Mouse (Mus musculus) heart, embryonic 13.5 days (tissue): Measurements from ENCODE around the gene Taok1. TPM values are rescaled to one million over a fixed set of nuclear protein-coding genes. Genes with fewer than 3 reads are reported as not detected.
"Not testable (repeated sequence)": the region's sequence is repeated elsewhere in the genome, so short reads cannot be mapped to it uniquely, and the experiment has no call there.

Source experiments
- ATAC-seq: fragments of 200-750 bp; cut with Nextera tagmentation; 2 replicates; pipeline ENCODE4 v1.8.0; 2017; ENCODE audit warnings: moderate TSS enrichment; ENCODE audit not compliant: insufficient number of reproducible peaks, low FRiP score, low TSS enrichment; ENCODE audit errors: extremely low read depth
- H3K27ac ChIP-seq: fragments of 300-500 bp; sonication (generic); replicated peaks from 2 replicates; pipeline ENCODE4 v1.5.1; 2015; ENCODE audit warnings: moderate library complexity, mild to moderate bottlenecking, inconsistent platforms
- H3K27me3 ChIP-seq: fragments of 300-500 bp; sonication (generic); replicated peaks from 2 replicates; pipeline ENCODE4 v1.6.1; 2015; ENCODE audit warnings: mild to moderate bottlenecking, inconsistent platforms
- H3K36me3 ChIP-seq: fragments of 300-500 bp; sonication (generic); 2 replicates; pipeline ENCODE4 v1.6.1; 2015; ENCODE audit warnings: mild to moderate bottlenecking, inconsistent platforms
- H3K4me1 ChIP-seq: fragments of 300-500 bp; sonication (generic); 2 replicates; pipeline ENCODE4 v1.6.1; 2015; ENCODE audit warnings: inconsistent platforms
- H3K4me2 ChIP-seq: fragments of 300-500 bp; sonication (generic); 2 replicates; pipeline ENCODE4 v1.6.1; 2015; ENCODE audit warnings: inconsistent platforms, mild to moderate bottlenecking, moderate library complexity
- H3K4me3 ChIP-seq: fragments of 300-500 bp; sonication (generic); 2 replicates; pipeline ENCODE4 v1.5.1; 2015; ENCODE audit warnings: moderate library complexity, mild to moderate bottlenecking, inconsistent platforms
- H3K9ac ChIP-seq: fragments of 300-500 bp; sonication (generic); 2 replicates; pipeline ENCODE4 v1.6.1; 2015; ENCODE audit warnings: inconsistent platforms, mild to moderate bottlenecking, moderate library complexity
- H3K9me3 ChIP-seq: fragments of 300-500 bp; sonication (generic); 2 replicates; pipeline ENCODE4 v1.6.1; 2016; ENCODE audit warnings: inconsistent platforms
- WGBS: fragments of 180-500 bp; shearing (Covaris S2); methylation state at CpG from one replicate; pipeline ENCODE4 v1.1.7; 2015; ENCODE audit warnings: mixed read lengths; 5-methylcytosine and 5-hydroxymethylcytosine counted together
- polyA plus RNA-seq: library from polyadenylated mRNA; unstranded; fragments of >200 nt; fragmentation: Nextera tagmentation; extraction: Ambion mirVana; gene quantifications from 2 replicates; pipeline ENCODE4 v1.2.1, GENCODE M21; 2015

Gene Taok1
- polyA plus RNA-seq, 1 experiment from 2014 or later = 10.1 TPM

- no peak overlapping the region for H3K4me2 ChIP-seq
- H3K4me3 ChIP-seq = no peak overlapping the region
- H3K4me1 ChIP-seq = no peaks in the 10 kb centered on the region
- H3K9ac ChIP-seq = no peak overlapping the region
- 83% methylated on average over 4 of the region's 4 CpGs for WGBS
- ATAC-seq = no peak
- H3K36me3 ChIP-seq = peaks cover 54% of the 10 kb centered on the region
- no peaks in the 10 kb centered on the region for H3K27me3 ChIP-seq
- H3K27ac ChIP-seq = no peak overlapping the region
- H3K9me3 ChIP-seq = no peaks in the 10 kb centered on the region
Measured at GRCm38 (mm10) chr11:77532202-77532846, 75.3 kb downstream of the Taok1 start.

GRCm38 (mm10) chr11:77530862-77531261, 76.8 kb downstream of the Taok1 start:
- Histone ChIP-seq H3K36me3 (peaks cover 40% of the 10 kb centered on the region), H3K9ac (no peak overlapping the region), H3K4me1 (no peaks in the 10 kb centered on the region), H3K27me3 (no peaks in the 10 kb centered on the region), H3K9me3 (no peaks in the 10 kb centered on the region), H3K4me2 (no peak overlapping the region), H3K27ac (no peak overlapping the region), H3K4me3 (no peak overlapping the region)
- no peak for ATAC-seq
- WGBS = 69% methylated on average over 2 of the region's 2 CpGs

- H3K36me3 ChIP-seq = peaks cover 32% of the 10 kb centered on the region
- H3K27ac ChIP-seq = no peak overlapping the region
- WGBS = 76% methylated on average over 3 of the region's 3 CpGs
- H3K27me3 ChIP-seq = no peaks in the 10 kb centered on the region
- H3K9me3 ChIP-seq = no peaks in the 10 kb centered on the region
- no peak overlapping the region for H3K4me3 ChIP-seq
- no peaks in the 10 kb centered on the region for H3K4me1 ChIP-seq
- ATAC-seq = no peak
- H3K9ac ChIP-seq = no peak overlapping the region
- no peak overlapping the region for H3K4me2 ChIP-seq
Measured at GRCm38 (mm10) chr11:77529644-77530043, 78.0 kb downstream of the Taok1 start.

- not testable (repeated sequence) for H3K27ac ChIP-seq, H3K4me1 ChIP-seq, ATAC-seq, H3K9ac ChIP-seq, H3K4me2 ChIP-seq, H3K4me3 ChIP-seq, H3K27me3 ChIP-seq, H3K9me3 ChIP-seq
- 90% methylated on average over 3 of the region's 3 CpGs for WGBS
- peaks cover 22% of the 10 kb centered on the region for H3K36me3 ChIP-seq
Measured at GRCm38 (mm10) chr11:77528420-77528819, 79.2 kb downstream of the Taok1 start.

- H3K4me3 ChIP-seq = no peak overlapping the region
- no peak overlapping the region for H3K4me2 ChIP-seq
- H3K9me3 ChIP-seq = no peaks in the 10 kb centered on the region
- H3K27ac ChIP-seq = no peak overlapping the region
- no peaks in the 10 kb centered on the region for H3K4me1 ChIP-seq
- no peak for ATAC-seq
- H3K27me3 ChIP-seq = no peaks in the 10 kb centered on the region
- H3K9ac ChIP-seq = no peak overlapping the region
- WGBS = 66% methylated on average over 3 of the region's 3 CpGs
- peaks cover 11% of the 10 kb centered on the region for H3K36me3 ChIP-seq
Measured at GRCm38 (mm10) chr11:77525804-77526486, 81.7 kb downstream of the Taok1 start.

- H3K9ac ChIP-seq = no peak overlapping the region
- H3K27me3 ChIP-seq = peaks cover 28% of the 10 kb centered on the region
- WGBS = 52% methylated on average over 5 of the region's 5 CpGs
- H3K4me1 ChIP-seq = peaks cover 8% of the 10 kb centered on the region
- H3K4me3 ChIP-seq = no peak overlapping the region
- no peak overlapping the region for H3K27ac ChIP-seq
- no peak overlapping the region for H3K4me2 ChIP-seq
- no peaks in the 10 kb centered on the region for H3K9me3 ChIP-seq
- ATAC-seq = no peak
- no peaks in the 10 kb centered on the region for H3K36me3 ChIP-seq
Measured at GRCm38 (mm10) chr11:77520601-77521529, 86.8 kb downstream of the Taok1 start.

- Histone ChIP-seq H3K9me3 (no peaks in the 10 kb centered on the region), H3K36me3 (no peaks in the 10 kb centered on the region), H3K27me3 (peaks cover 34% of the 10 kb centered on the region), H3K4me1 (peaks cover 25% of the 10 kb centered on the region), H3K4me2 (no peak within 1 kb of the TSS), H3K4me3 (no peak within 1 kb of the TSS), H3K27ac (0 out of 2 replicates have a peak within 1 kb of the TSS, but pooled peaks have one; percentile 5), H3K9ac (no peak within 1 kb of the TSS)
- no peak for ATAC-seq
- 44% methylated on average over 5 of the region's 5 CpGs for WGBS
Measured at GRCm38 (mm10) chr11:77519043-77519442, 88.6 kb downstream of the Taok1 start, which contains the start of gene Gm10392. TSS of gene Gm10392 (minus strand) at chr11:77519198.

GRCm38 (mm10) chr11:77518051-77518798, 89.4 kb downstream of the Taok1 start:
- peaks cover 34% of the 10 kb centered on the region for H3K27me3 ChIP-seq
- H3K9ac ChIP-seq = no peak overlapping the region
- H3K4me2 ChIP-seq = no peak overlapping the region
- H3K4me3 ChIP-seq = no peak overlapping the region
- peaks cover 31% of the 10 kb centered on the region for H3K4me1 ChIP-seq
- WGBS = 81% methylated on average over 25 of the region's 27 CpGs
- no peaks in the 10 kb centered on the region for H3K36me3 ChIP-seq
- no peak for ATAC-seq
- no peak overlapping the region for H3K27ac ChIP-seq
- no peaks in the 10 kb centered on the region for H3K9me3 ChIP-seq

- Histone ChIP-seq H3K4me2 (no peak overlapping the region), H3K36me3 (no peaks in the 10 kb centered on the region), H3K4me1 (peaks cover 38% of the 10 kb centered on the region), H3K4me3 (no peak overlapping the region), H3K9ac (no peak overlapping the region), H3K9me3 (no peaks in the 10 kb centered on the region), H3K27me3 (peaks cover 34% of the 10 kb centered on the region), H3K27ac (no peak overlapping the region)
- no peak for ATAC-seq
- WGBS = 74% methylated on average over 5 of the region's 5 CpGs
Measured at GRCm38 (mm10) chr11:77516553-77517425, 90.8 kb downstream of the Taok1 start.
